Mouse (Mus musculus): ENCODE data around the gene Anks1b. TPM values are rescaled to one million over a fixed set of nuclear protein-coding genes. Genes with fewer than 3 reads are reported as not detected.

Anks1b gene
- polyA plus RNA-seq, 1 experiment from 2014 or later, result 0.21 TPM

- TF ChIP-seq EP300 (IDR thresholded peaks at IDR 0.05), result no peak
- TF ChIP-seq CTCF (IDR thresholded peaks at IDR 0.05), result no peak
- no peak overlapping the region for H3K4me3 ChIP-seq (ENCODE audit: low read depth, low read length)
- H3K36me3 ChIP-seq (ENCODE audit: insufficient read depth, low read length), result no peaks in the 10 kb centered on the region
- H3K4me1 ChIP-seq (ENCODE audit: insufficient read depth, low read depth, low read length), result no peaks in the 10 kb centered on the region
- no peaks in the 10 kb centered on the region for H3K27me3 ChIP-seq (replicated peaks; ENCODE audit: insufficient read depth, low read length)
- ATAC-seq (no peak), DNase-seq (ENCODE audit: low spot score) (no peak)
- no peak overlapping the region for H3K4me2 ChIP-seq (replicated peaks; ENCODE audit: low read depth, low read length)
- H3K9me3 ChIP-seq (ENCODE audit: low read length), result no peaks in the 10 kb centered on the region
- WGBS, result 79% methylated on average over 5 of the region's 5 CpGs
- no peak overlapping the region for H3K27ac ChIP-seq (ENCODE audit: low read length)
- H3K9ac ChIP-seq (replicated peaks; ENCODE audit: low read depth), result no peak overlapping the region
Measured at GRCm38 (mm10) chr10:89994171-89994570, 120.9 kb downstream of the Anks1b start.

GRCm38 (mm10) chr10:89995621-89996428, 122.5 kb downstream of the Anks1b start:
- no peak for ATAC-seq
- no peaks in the 10 kb centered on the region for H3K27me3 ChIP-seq (replicated peaks; ENCODE audit: insufficient read depth, low read length)
- H3K4me1 ChIP-seq (ENCODE audit: insufficient read depth, low read depth, low read length), result no peaks in the 10 kb centered on the region
- no peak for TF ChIP-seq CTCF (IDR thresholded peaks at IDR 0.05)
- no peak for TF ChIP-seq EP300 (IDR thresholded peaks at IDR 0.05)
- H3K4me2 ChIP-seq (replicated peaks; ENCODE audit: low read depth, low read length), result no peak overlapping the region
- no peaks in the 10 kb centered on the region for H3K36me3 ChIP-seq (ENCODE audit: insufficient read depth, low read length)
- H3K9ac ChIP-seq (replicated peaks; ENCODE audit: low read depth), result no peak overlapping the region
- H3K27ac ChIP-seq (ENCODE audit: low read length), result no peak overlapping the region
- WGBS, result 53% methylated on average over 6 of the region's 6 CpGs
- DNase-seq (ENCODE audit: low spot score), result no peak
- H3K4me3 ChIP-seq (ENCODE audit: low read depth, low read length), result no peak overlapping the region
- no peaks in the 10 kb centered on the region for H3K9me3 ChIP-seq (ENCODE audit: low read length)

GRCm38 (mm10) chr10:90003980-90004729, 130.8 kb downstream of the Anks1b start:
- TF ChIP-seq CTCF (IDR thresholded peaks at IDR 0.05), result no peak
- no peak for TF ChIP-seq EP300 (IDR thresholded peaks at IDR 0.05)
- no peak for ATAC-seq
- Histone ChIP-seq H3K27me3 (replicated peaks; ENCODE audit: insufficient read depth, low read length) (no peaks in the 10 kb centered on the region), H3K4me3 (ENCODE audit: low read depth, low read length) (no peak overlapping the region), H3K36me3 (ENCODE audit: insufficient read depth, low read length) (no peaks in the 10 kb centered on the region), H3K4me2 (replicated peaks; ENCODE audit: low read depth, low read length) (no peak overlapping the region), H3K9ac (replicated peaks; ENCODE audit: low read depth) (no peak overlapping the region), H3K4me1 (ENCODE audit: insufficient read depth, low read depth, low read length) (no peaks in the 10 kb centered on the region), H3K9me3 (ENCODE audit: low read length) (no peaks in the 10 kb centered on the region), H3K27ac (ENCODE audit: low read length) (no peak overlapping the region)
- DNase-seq (ENCODE audit: low spot score), result no peak
- 83% methylated on average over 3 of the region's 3 CpGs for WGBS

- Histone ChIP-seq H3K4me3 (ENCODE audit: low read depth, low read length) (no peak overlapping the region), H3K9ac (replicated peaks; ENCODE audit: low read depth) (no peak overlapping the region), H3K9me3 (ENCODE audit: low read length) (no peaks in the 10 kb centered on the region), H3K27me3 (replicated peaks; ENCODE audit: insufficient read depth, low read length) (no peaks in the 10 kb centered on the region), H3K36me3 (ENCODE audit: insufficient read depth, low read length) (no peaks in the 10 kb centered on the region), H3K4me2 (replicated peaks; ENCODE audit: low read depth, low read length) (no peak overlapping the region), H3K4me1 (ENCODE audit: insufficient read depth, low read depth, low read length) (no peaks in the 10 kb centered on the region), H3K27ac (ENCODE audit: low read length) (no peak overlapping the region)
- ATAC-seq (no peak), DNase-seq (ENCODE audit: low spot score) (no peak)
- TF ChIP-seq CTCF (IDR thresholded peaks at IDR 0.05), result no peak
- TF ChIP-seq EP300 (IDR thresholded peaks at IDR 0.05), result no peak
- 92% methylated on average over 9 of the region's 9 CpGs for WGBS
Measured at GRCm38 (mm10) chr10:90004882-90005281, 131.6 kb downstream of the Anks1b start.

GRCm38 (mm10) chr10:90033037-90033436, 159.7 kb downstream of the Anks1b start:
- Histone ChIP-seq H3K4me3 (ENCODE audit: low read depth, low read length) (no peak overlapping the region), H3K27me3 (replicated peaks; ENCODE audit: insufficient read depth, low read length) (no peaks in the 10 kb centered on the region), H3K27ac (ENCODE audit: low read length) (no peak overlapping the region), H3K36me3 (ENCODE audit: insufficient read depth, low read length) (no peaks in the 10 kb centered on the region), H3K4me2 (replicated peaks; ENCODE audit: low read depth, low read length) (no peak overlapping the region), H3K9me3 (ENCODE audit: low read length) (no peaks in the 10 kb centered on the region), H3K4me1 (ENCODE audit: insufficient read depth, low read depth, low read length) (no peaks in the 10 kb centered on the region), H3K9ac (replicated peaks; ENCODE audit: low read depth) (no peak overlapping the region)
- DNase-seq (ENCODE audit: low spot score) (no peak), ATAC-seq (no peak)
- TF ChIP-seq CTCF (IDR thresholded peaks at IDR 0.05) (no peak), EP300 (IDR thresholded peaks at IDR 0.05) (no peak)
- WGBS, result 65% methylated on average over 14 of the region's 14 CpGs

GRCm38 (mm10) chr10:90043287-90043686, 170.0 kb downstream of the Anks1b start:
- Histone ChIP-seq H3K27me3 (replicated peaks; ENCODE audit: insufficient read depth, low read length) (no peaks in the 10 kb centered on the region), H3K9me3 (ENCODE audit: low read length) (no peaks in the 10 kb centered on the region), H3K9ac (replicated peaks; ENCODE audit: low read depth) (no peak overlapping the region), H3K4me1 (ENCODE audit: insufficient read depth, low read depth, low read length) (no peaks in the 10 kb centered on the region), H3K27ac (ENCODE audit: low read length) (no peak overlapping the region), H3K4me2 (replicated peaks; ENCODE audit: low read depth, low read length) (no peak overlapping the region), H3K4me3 (ENCODE audit: low read depth, low read length) (no peak overlapping the region), H3K36me3 (ENCODE audit: insufficient read depth, low read length) (no peaks in the 10 kb centered on the region)
- TF ChIP-seq EP300 (IDR thresholded peaks at IDR 0.05) (no peak), CTCF (IDR thresholded peaks at IDR 0.05) (no peak)
- WGBS, result 15% methylated on average over 5 of the region's 5 CpGs
- DNase-seq (ENCODE audit: low spot score) (no peak), ATAC-seq (no peak)

Data from lung, postnatal 0 days (tissue).